Mouse (Mus musculus): ENCODE results near the gene Gm21312.
"Not testable (repeated sequence)": the region's sequence is repeated elsewhere in the genome, so short reads cannot be mapped to it uniquely, and the experiment has no call there.

Gene Gm21312

DNA sequence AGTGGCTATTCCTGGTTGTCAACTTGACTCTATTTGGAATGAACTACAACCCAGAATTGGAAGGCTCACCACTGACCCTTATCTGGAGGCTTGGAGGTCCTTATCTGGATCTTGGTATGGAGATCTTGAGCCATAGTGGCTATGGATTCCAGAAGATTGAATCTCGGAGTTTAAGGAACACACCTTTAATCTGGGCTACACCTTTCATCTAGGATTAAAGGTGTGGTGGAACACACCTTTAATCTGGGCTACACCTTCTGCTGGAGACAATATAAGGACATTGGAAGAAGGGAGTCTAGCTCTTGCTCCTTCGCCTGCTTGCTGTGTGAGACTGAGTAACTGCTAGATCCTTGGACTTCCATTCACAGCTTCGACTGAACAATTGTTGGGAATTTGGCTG, at the start of gene Gm21312:
Gm21312 (plus strand) TSS at position 301 of the 400 bp plus-strand sequence.
- not testable (repeated sequence) for DNase-seq (ENCODE audit: low spot score in 2 of 2)

DNA sequence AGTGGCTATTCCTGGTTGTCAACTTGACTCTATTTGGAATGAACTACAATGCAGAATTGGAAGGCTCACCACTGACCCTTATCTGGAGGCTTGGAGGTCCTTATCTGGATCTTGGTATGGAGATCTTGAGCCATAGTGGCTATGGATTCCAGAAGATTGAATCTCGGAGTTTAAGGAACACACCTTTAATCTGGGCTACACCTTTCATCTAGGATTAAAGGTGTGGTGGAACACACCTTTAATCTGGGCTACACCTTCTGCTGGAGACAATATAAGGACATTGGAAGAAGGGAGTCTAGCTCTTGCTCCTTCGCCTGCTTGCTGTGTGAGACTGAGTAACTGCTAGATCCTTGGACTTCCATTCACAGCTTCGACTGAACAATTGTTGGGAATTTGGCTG, 34.1 kb upstream of the Gm21312 start, which contains the start of gene Gm21293:
Gm21293 (plus strand) TSS at position 301 of the 400 bp plus-strand sequence.
- not testable (repeated sequence) for DNase-seq (ENCODE audit: low spot score in 2 of 2)

DNA sequence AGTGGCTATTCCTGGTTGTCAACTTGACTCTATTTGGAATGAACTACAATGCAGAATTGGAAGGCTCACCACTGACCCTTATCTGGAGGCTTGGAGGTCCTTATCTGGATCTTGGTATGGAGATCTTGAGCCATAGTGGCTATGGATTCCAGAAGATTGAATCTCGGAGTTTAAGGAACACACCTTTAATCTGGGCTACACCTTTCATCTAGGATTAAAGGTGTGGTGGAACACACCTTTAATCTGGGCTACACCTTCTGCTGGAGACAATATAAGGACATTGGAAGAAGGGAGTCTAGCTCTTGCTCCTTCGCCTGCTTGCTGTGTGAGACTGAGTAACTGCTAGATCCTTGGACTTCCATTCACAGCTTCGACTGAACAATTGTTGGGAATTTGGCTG, 25.6 kb upstream of the Gm21312 start, which contains the start of gene Gm6763:
Gm6763 (plus strand) TSS at position 301 of the 400 bp plus-strand sequence.
- DNase-seq (ENCODE audit: low spot score in 2 of 2): not testable (repeated sequence)

DNA sequence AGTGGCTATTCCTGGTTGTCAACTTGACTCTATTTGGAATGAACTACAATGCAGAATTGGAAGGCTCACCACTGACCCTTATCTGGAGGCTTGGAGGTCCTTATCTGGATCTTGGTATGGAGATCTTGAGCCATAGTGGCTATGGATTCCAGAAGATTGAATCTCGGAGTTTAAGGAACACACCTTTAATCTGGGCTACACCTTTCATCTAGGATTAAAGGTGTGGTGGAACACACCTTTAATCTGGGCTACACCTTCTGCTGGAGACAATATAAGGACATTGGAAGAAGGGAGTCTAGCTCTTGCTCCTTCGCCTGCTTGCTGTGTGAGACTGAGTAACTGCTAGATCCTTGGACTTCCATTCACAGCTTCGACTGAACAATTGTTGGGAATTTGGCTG, 17.1 kb upstream of the Gm21312 start, which contains the start of gene Gm8764:
Gm8764 (plus strand) TSS at position 301 of the 400 bp plus-strand sequence.
- DNase-seq (ENCODE audit: low spot score in 2 of 2): not testable (repeated sequence)

DNA sequence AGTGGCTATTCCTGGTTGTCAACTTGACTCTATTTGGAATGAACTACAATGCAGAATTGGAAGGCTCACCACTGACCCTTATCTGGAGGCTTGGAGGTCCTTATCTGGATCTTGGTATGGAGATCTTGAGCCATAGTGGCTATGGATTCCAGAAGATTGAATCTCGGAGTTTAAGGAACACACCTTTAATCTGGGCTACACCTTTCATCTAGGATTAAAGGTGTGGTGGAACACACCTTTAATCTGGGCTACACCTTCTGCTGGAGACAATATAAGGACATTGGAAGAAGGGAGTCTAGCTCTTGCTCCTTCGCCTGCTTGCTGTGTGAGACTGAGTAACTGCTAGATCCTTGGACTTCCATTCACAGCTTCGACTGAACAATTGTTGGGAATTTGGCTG, 8.6 kb upstream of the Gm21312 start, which contains the start of gene Gm21304:
Gm21304 (plus strand) TSS at position 301 of the 400 bp plus-strand sequence.
- not testable (repeated sequence) for DNase-seq (ENCODE audit: low spot score in 2 of 2)

DNA sequence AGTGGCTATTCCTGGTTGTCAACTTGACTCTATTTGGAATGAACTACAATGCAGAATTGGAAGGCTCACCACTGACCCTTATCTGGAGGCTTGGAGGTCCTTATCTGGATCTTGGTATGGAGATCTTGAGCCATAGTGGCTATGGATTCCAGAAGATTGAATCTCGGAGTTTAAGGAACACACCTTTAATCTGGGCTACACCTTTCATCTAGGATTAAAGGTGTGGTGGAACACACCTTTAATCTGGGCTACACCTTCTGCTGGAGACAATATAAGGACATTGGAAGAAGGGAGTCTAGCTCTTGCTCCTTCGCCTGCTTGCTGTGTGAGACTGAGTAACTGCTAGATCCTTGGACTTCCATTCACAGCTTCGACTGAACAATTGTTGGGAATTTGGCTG, 8.4 kb downstream of the Gm21312 start, which contains the start of gene Gm20765:
Gm20765 (plus strand) TSS at position 301 of the 400 bp plus-strand sequence.
- not testable (repeated sequence) for DNase-seq (ENCODE audit: low spot score in 2 of 2)

DNA sequence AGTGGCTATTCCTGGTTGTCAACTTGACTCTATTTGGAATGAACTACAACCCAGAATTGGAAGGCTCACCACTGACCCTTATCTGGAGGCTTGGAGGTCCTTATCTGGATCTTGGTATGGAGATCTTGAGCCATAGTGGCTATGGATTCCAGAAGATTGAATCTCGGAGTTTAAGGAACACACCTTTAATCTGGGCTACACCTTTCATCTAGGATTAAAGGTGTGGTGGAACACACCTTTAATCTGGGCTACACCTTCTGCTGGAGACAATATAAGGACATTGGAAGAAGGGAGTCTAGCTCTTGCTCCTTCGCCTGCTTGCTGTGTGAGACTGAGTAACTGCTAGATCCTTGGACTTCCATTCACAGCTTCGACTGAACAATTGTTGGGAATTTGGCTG, 16.9 kb downstream of the Gm21312 start, which contains the start of gene Gm4340:
Gm4340 (plus strand) TSS at position 301 of the 400 bp plus-strand sequence.
- not testable (repeated sequence) for DNase-seq (ENCODE audit: low spot score in 2 of 2)

DNA sequence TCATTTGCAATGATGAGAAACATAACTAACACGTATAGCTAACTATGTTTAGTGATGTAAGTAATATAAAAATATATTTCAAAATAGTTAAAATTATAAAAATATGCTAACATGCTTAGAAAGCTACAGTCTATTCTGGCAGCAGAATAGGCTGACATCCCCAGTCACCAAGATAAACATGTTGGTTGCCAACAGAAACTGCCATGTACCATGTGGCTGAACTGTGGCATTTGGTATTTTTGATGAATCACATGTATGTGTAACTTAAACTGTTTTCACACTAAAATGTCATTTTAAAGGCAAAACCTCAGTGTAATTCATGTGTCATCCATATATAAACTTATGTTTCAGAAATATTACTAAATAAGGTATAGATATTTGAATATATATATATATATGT, 32.8 kb downstream of the Gm21312 start:
- no peak for DNase-seq (ENCODE audit: low spot score in 2 of 2)

DNA sequence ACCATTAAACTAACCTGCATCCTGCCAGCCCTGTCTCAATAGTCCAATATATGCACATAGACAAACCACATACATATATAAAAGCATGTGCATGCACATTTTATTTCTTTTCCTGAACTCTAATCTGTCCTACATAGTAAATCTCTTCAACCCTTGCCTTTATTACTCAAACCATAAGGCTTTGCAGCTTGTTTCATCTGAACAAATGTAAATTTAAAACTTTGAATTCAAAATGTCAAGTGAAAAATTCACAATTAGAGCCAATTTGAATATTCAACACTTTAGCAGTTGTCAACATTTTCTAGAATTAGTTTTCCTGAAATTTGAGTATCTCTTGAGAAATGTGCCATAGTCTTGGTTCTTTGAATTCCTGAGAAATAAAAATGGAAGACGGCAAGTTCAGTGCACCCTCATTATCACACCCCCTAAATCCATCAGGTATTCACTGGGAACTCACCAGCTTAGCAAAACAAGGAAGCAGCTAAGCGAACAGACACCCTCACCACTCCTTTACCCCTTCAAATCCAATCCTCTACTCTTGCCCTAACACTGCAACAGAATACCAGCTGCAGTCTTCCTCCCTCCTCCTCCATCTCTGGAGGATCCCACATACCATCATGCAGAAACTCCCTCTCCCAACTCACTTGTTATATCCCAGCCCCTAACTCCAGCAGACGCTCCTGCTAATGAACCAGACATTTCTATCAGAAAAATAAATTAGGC, 33.6 kb downstream of the Gm21312 start:
- DNase-seq (ENCODE audit: low spot score in 2 of 2): no peak

DNA sequence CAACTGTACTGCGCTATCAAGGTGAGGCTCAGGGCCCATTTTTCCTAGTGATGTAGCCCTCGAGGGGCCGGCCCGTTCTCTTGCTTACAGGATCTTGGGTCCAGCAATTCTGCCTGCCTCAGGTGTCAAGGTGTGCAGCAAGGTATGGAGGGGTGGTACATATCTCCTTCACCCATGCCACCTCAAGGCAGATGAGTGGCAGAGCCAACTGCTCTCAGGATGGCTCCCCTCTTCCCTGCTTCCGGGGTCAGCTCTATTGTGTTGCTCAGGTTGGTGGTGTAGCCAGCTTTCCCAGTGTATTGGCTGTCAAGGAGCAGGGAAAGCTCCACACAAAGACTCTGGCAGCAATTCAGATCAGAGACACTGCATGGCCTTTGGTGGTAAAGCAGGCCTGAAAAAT, 37.7 kb downstream of the Gm21312 start:
- no peak for DNase-seq (ENCODE audit: low spot score in 2 of 2)

DNA sequence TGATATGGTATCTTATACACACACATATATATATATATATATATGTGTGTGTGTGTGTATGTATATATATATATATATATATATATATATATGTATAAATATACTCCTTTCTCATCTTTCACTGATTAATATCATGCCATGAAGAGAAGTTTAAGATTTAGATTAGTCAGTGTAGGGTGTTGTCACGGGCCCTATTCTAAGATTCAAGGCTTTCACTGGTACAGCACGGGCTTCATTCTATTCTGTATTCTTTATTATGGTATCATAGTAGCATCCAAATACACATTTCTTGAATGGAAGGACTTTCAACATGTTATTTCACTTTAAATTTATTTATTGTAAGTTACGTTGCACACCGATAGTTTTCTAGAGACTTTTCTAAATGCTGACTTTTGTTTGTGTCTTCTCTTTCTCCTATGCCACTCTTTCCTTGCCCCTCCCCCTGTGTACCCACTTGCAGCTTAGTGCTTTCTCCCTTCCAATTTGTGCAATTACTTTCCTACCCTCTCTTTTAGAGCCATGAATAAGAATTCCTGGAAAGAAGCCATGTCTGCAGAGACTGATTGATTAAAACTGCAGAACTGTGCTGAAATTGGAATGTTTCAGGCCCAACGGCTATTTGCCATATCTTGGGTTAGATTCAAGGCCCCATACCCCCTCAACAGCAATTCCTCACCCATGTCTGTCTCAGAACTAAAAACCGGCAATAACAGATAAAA, 43.6 kb downstream of the Gm21312 start:
- DNase-seq (ENCODE audit: low spot score in 2 of 2): no peak

All from urinary bladder, postnatal 36 days (tissue).